Mouse (Mus musculus): Measurements from ENCODE around the gene Aspn. TPM values are rescaled to one million over a fixed set of nuclear protein-coding genes. Genes with fewer than 3 reads are reported as not detected.

The Aspn gene
- polyA plus RNA-seq, 1 experiment from 2014 or later = 0.51 TPM

DNA sequence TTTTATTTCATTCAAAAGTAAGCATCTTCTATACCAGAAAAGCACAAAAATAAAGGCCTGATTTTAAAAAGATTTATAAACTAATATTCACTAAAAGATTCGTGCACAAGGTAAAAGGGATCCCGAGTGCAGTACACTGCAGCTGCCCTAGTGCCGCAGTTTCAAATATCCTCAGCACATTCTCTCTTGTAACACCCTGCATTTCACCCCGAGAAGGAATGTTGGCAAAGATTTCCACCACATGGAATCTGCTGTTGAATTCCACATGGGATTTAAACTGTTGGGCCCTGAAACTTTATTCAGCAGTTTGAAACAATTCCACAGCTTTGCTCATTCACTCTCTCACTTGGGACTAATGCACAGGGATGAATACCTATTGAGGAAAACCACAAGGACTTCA is 63.5 kb downstream of the Aspn start, which contains the start of gene Ogn:
Ogn (plus strand) TSS at position 333 of the 400 bp plus-strand sequence.
- H3K4me2 ChIP-seq (ENCODE audit: low read depth, low read length) = no peak within 1 kb of the TSS
- WGBS = 88% methylated on average over 4 of the region's 4 CpGs

DNA sequence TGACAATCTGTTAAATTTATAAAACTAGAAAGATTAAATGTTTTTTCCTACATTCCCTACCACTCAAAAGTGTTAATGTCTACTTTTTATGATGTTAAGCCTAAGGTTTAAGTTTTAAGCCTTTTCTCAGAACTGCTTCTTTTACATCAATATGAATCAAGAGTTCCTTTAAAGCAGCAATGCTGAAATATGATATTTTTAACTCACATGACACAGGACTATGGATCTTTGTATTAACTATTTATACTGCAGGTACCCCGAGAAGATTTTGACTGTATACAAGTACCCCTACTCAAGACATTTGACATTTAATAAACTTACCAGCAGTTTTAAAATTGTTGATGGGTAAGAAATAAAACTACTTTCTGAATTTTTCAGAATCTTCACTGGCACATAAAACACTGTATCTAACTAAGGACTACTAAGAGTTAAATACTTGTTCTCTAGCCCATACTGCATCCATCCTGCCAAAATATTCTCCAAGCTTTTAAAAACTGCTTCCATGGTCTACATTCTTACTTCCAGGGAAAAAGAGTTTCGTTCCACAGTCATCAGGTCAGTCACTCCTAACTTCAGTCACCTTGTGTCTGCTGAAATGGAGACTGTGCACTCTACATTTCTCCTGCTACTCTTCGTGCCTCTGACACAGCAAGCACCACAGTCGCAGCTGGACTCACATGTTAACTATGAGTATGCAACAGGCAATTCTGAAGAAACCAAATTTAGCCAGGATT is 64.5 kb downstream of the Aspn start:
- Histone ChIP-seq H3K4me1 (ENCODE audit: control insufficient read depth, insufficient read depth, low read length) (no peaks in the 10 kb centered on the region), H3K4me2 (ENCODE audit: low read depth, low read length) (no peak overlapping the region), H3K27me3 (ENCODE audit: control insufficient read depth, insufficient read depth, low read length) (no peaks in the 10 kb centered on the region), H3K4me3 (ENCODE audit: low read depth, low read length) (no peak overlapping the region; the same call in 1 of the 2 replicates), H3K9ac (replicated peaks; ENCODE audit: low read depth, low read length) (no peak overlapping the region), H3K36me3 (ENCODE audit: control insufficient read depth, insufficient read depth, low read length) (no peaks in the 10 kb centered on the region), H3K27ac (ENCODE audit: low read depth, low read length) (no peak overlapping the region), H3K9me3 (ENCODE audit: control insufficient read depth, low read length) (no peaks in the 10 kb centered on the region)
- 88% methylated on average over 4 of the region's 4 CpGs for WGBS
- ATAC-seq (ENCODE audit: low read depth) = no peak

More for the DNA sequence above, 63.5 kb downstream of the Aspn start, which contains the start of gene Ogn:
- no peaks in the 10 kb centered on the region for H3K4me1 ChIP-seq (ENCODE audit: control insufficient read depth, insufficient read depth, low read length)
- H3K27me3 ChIP-seq (ENCODE audit: control insufficient read depth, insufficient read depth, low read length) = no peaks in the 10 kb centered on the region
- no peak within 1 kb of the TSS for H3K4me3 ChIP-seq (ENCODE audit: low read depth, low read length)
- no peak within 1 kb of the TSS for H3K27ac ChIP-seq (ENCODE audit: low read depth, low read length)
- no peak within 1 kb of the TSS for H3K9ac ChIP-seq (replicated peaks; ENCODE audit: low read depth, low read length)
- H3K36me3 ChIP-seq (ENCODE audit: control insufficient read depth, insufficient read depth, low read length) = no peaks in the 10 kb centered on the region
- no peaks in the 10 kb centered on the region for H3K9me3 ChIP-seq (ENCODE audit: control insufficient read depth, low read length)
- no peak for ATAC-seq (ENCODE audit: low read depth)

DNA sequence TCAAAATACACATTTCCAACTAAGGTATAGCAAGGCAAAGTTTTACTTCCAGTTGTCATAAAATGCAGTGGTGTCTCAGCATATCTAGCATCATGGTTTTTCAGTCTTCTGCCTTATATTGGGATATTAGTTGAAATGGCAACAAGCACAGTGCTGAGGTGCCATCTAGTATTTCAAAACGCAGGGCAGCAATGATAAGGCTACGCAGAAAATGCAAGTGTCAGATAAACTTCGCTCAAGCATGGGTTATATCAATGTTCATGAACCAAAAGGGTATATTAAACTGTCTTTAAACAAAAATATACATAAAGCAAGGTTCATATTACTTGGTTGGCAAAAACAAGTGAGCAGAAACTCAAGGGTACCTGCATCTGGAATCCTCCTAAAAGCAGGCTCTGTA is 72.8 kb downstream of the Aspn start:
- Histone ChIP-seq H3K27me3 (ENCODE audit: control insufficient read depth, insufficient read depth, low read length) (no peaks in the 10 kb centered on the region), H3K9ac (replicated peaks; ENCODE audit: low read depth, low read length) (no peak overlapping the region), H3K4me1 (ENCODE audit: control insufficient read depth, insufficient read depth, low read length) (no peaks in the 10 kb centered on the region), H3K9me3 (ENCODE audit: control insufficient read depth, low read length) (no peaks in the 10 kb centered on the region), H3K4me3 (ENCODE audit: low read depth, low read length) (no peak overlapping the region), H3K36me3 (ENCODE audit: control insufficient read depth, insufficient read depth, low read length) (no peaks in the 10 kb centered on the region), H3K27ac (ENCODE audit: low read depth, low read length) (no peak overlapping the region), H3K4me2 (ENCODE audit: low read depth, low read length) (no peak overlapping the region)
- ATAC-seq (ENCODE audit: low read depth) = no peak
- 93% methylated on average over 3 of the region's 3 CpGs for WGBS

Other genes with a start within 250 kb of the Aspn start
- 2.2 and 2.4 TPM in 2 replicates for gene Fgd3, start 224.1 kb upstream of the Aspn start, polyA plus RNA-seq (2014; fragmentation: Nextera tagmentation; extraction: Ambion mirVana)
- 27.6 and 38.6 TPM in 2 replicates for gene Bicd2, start 202.9 kb upstream of the Aspn start, polyA plus RNA-seq (2014; fragmentation: Nextera tagmentation; extraction: Ambion mirVana)
- 14.8 and 15.8 TPM in 2 replicates for gene Ippk, start 123.2 kb upstream of the Aspn start, polyA plus RNA-seq (2014; fragmentation: Nextera tagmentation; extraction: Ambion mirVana)
- gene Tes3-ps, start 51.1 kb upstream of the Aspn start, polyA plus RNA-seq (2014; fragmentation: Nextera tagmentation; extraction: Ambion mirVana) = 0.71 and 0.73 TPM in 2 replicates
- 1.3 and 1.8 TPM in 2 replicates for gene Ecm2, start 39.6 kb upstream of the Aspn start, polyA plus RNA-seq (2014; fragmentation: Nextera tagmentation; extraction: Ambion mirVana)
- 0.19 and 0.58 TPM in 2 replicates for gene Omd, start 38.0 kb downstream of the Aspn start, polyA plus RNA-seq (2014; fragmentation: Nextera tagmentation; extraction: Ambion mirVana)
- 1.2 and 13.1 TPM in 2 replicates for gene Ogn, start 63.6 kb downstream of the Aspn start, polyA plus RNA-seq (2014; fragmentation: Nextera tagmentation; extraction: Ambion mirVana)
- gene Cenpp, start 108.3 kb downstream of the Aspn start, polyA plus RNA-seq (2014; fragmentation: Nextera tagmentation; extraction: Ambion mirVana) = 5.5 and 5.7 TPM in 2 replicates
- 16.9 and 19.3 TPM in 2 replicates for gene Nol8, start 108.6 kb downstream of the Aspn start, polyA plus RNA-seq (2014; fragmentation: Nextera tagmentation; extraction: Ambion mirVana)
- 59.3 and 59.8 TPM in 2 replicates for gene Iars, start 137.7 kb downstream of the Aspn start, polyA plus RNA-seq (2014; fragmentation: Nextera tagmentation; extraction: Ambion mirVana)

Data from neural tube, embryonic 14.5 days (tissue).